Mouse (Mus musculus) left cerebral cortex, postnatal 10 days (tissue): ENCODE results near the gene Samm50. TPM values are rescaled to one million over a fixed set of nuclear protein-coding genes. Genes with fewer than 3 reads are reported as not detected.

Source experiments
- DNase-seq, 2 experiments: peaks; one replicate each; pipeline ENCODE4 v3.0.0; 2021 to 2022; ENCODE audit warnings: low spot score in 2 of 2, mixed read lengths in 1 of 2; ENCODE audit errors: extremely low spot score in 1 of 2
- intact Hi-C: fragments of 180-260 bp; cut with DNase I; formaldehyde crosslinking; loops from one replicate; pipeline ENCODE4 v1.15.1; 2025
- total RNA-seq, 2 experiments: library from RNA; stranded (reverse); gene quantifications; 2 replicates each; pipeline ENCODE4 v1.2.3; 2021

The Samm50 gene
- total RNA-seq, 2 experiments from 2014 or later: 93.8 to 94.3 TPM

DNA sequence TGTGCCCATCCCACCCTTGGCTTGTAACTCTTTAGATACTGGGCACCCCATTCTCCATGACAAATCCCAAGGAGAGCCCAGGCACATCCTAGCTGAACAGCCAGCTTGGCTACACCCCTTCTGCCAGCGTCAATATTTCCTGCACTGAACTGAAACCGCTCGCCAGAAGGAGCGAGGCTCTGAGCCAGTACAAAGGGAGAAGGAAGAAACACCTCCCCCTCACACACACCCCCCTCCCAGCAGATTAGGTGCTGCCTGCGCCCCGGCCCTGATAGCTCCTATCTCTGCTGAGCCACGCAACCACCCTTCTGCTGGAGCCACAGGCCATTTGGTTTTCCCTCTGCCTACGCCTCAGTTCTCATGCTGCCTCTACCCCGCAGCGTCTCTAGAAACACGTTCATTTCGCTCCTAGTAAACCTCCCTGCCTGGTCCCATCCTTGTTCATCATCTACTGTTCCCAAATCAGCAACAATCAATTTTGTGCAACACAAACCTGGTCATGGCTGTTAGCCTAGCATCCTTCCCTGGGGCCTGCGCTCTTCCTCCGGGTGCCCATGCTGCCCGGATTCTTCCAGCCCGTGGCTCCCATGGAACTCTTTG is 39.2 kb downstream of the Samm50 start:
- intact Hi-C loops: no loop called here
- DNase-seq: peak in 1 of 2 experiments; percentile 65

DNA sequence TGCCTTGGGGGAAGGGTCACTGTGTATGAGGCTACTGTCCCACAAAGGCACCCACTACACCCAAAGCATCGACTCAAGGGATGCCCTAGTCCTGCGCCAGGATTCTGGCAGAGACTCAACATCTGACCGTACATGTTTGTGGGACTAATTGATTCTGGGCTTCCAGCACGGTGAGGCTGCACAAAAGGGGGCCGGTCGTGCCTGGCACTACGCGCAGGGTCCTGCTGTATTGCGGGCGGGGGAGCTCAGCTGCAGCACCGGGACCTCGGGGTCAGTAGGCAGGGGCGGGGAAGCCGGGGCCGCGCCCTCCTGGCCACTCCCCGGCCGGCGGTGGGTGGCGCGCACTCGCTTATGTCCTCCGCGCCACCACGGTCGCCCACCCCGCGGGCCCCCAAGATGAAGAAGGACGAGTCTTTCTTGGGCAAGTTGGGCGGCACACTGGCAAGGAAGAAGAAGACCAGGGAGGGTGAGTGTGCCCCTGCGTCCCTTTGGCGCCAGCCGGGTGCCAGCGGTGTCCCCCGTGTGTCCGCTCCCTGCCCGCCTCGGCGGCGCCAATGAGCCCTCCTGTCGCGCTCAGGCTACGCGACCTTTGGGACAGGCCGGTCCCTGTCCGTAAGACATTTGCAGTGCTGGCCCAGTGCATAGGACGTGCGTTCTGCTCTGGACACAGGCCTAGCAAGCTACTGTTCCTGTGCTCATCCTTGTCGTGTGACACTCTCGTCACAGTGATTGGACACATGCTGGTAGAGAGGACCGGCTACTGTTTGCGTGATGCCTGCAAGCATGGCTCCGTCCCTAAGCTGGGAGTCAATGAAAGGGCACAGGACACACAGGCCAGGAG is 39.9 kb downstream of the Samm50 start, which contains the start of gene Parvb:
Gene Parvb, plus strand, starts transcription at position 323 of the 841 bp plus-strand sequence.
- intact Hi-C loops: no loop called here
- peak; percentile 32 to 83 for DNase-seq

DNA sequence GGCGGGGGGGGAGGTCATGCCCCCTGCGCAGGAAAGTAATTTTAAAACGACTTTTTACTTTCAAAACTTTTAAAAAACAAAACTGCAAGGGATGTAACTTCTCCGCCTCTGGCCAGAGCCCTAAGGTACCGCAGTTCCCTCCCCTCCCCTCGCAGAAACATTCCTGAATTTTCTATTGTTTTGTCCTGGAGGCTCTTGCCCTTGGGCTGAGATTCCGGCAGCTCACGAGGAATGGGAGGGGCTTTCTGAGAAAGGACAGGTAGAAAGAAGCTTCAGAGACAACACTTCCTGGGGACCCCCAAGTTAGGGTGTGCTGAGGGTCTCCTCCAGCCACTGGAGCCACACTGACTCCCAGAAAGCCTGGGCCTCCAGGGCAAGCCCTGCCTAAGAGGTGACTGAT is 40.6 kb downstream of the Samm50 start:
- intact Hi-C loops: no loop called here
- no peak for DNase-seq

DNA sequence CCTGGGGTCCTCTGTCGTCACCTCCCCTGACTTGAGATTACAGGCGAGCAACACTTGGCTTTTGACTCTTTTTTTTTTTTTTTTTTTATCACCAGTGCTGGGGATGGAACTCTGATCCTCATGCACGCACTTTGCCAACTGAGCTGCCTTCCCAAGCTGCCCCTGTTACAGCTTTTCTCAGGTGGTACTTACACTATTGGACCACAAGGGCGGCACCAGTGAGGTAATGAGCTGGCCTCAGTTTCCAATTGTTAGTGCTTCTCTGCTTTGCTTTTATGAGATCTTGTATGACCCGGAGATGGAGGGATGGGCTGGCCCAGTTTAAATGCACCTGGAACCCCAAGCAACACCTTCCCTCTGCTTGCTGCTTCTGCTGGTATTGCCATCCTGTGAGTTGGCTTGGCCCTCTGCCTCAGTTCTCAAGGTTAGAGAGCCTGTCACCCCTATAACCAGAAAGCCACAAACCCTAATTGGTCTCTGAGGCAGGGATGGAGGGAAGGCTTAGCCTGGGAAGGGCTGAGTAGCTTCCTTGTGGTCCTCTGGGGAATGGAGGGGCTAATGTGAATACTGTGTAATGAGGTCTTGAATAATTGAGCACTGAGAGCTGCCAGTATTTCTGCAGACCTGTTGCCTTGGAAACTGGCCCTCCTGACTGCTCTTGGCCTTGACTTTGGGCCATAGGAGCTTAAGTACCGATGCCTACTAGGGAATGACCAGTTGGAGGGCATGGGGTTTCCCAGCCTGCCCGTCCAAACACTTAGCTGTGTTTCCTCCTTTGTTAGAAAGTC is 42.9 kb downstream of the Samm50 start:
- DNase-seq: no peak
- intact Hi-C loops: no loop called here

DNA sequence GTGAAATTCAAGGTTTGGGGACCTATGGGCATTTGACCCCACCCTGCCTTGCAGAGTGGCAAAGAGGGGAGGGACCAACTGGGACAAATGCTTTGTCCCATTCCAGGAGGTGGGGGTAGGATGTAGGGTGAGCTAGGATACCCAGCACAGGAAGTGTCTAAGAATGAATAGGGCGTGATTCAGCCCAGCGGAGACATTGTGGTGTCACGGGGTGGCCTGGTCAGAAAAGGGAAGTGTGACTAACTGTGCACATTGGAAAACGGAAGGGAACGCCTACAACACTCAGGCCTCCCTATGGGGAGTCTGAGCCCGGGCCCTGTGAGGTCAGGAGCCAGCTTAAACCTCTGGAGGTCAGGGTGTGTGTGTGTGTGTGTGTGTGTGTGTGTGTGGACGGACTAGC is 43.6 kb downstream of the Samm50 start:
- intact Hi-C loops: no loop called here
- DNase-seq: peak in 1 of 2 experiments; percentile 84

- DNase-seq: no peak
- intact Hi-C loops: no loop called here
These were observed 46.5 kb downstream of the Samm50 start for GRCm38 (mm10) chr15:84238552-84238951.

GRCm38 (mm10) chr15:84238991-84239401 is 47.0 kb downstream of the Samm50 start:
- intact Hi-C loops: no loop called here
- no peak for DNase-seq

DNA sequence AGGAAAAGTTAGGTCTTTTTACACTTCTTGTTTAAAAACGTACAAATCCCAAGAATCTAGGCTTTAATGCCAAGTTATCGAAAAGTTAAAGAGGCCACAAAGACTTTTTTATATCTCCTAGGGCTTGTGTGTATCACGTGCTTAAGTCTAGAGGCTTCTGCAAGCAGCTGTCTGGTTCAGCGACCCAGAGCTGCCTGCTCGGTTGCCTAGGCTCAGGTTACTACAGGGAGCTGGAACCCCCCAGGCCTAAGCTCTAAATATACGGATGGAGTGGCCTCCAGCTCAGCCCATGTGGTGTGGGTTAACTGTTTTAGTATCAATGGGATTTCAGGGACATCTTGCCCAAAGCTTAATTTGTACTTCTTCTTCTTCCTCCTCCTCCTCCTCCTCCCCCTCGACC is 49.5 kb downstream of the Samm50 start:
- no peak for DNase-seq
- intact Hi-C loops: no loop called here

GRCm38 (mm10) chr15:84245104-84245503 is 53.1 kb downstream of the Samm50 start:
- intact Hi-C loops: no loop called here

DNA sequence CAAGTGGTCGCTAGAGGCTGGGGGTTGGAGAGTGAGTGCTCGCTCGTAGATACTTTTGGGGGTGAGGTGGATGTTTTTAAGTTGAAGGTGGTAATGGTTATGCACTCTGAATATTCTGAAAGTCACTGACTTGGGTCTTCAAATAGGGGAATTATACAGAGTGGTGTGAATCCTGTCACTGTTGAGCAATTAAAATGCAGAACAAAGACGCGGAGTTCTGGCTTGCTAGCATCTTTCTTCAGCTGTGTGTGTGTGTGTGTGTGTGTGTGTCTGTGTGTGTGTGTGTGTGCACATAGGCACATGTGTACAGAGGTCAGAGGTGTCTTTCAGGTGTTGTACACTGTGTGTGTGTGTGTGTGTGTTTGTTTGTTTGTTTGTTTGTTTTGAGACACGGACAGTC is 54.2 kb downstream of the Samm50 start:
- no peak for DNase-seq
- intact Hi-C loops: no loop called here

More at GRCm38 (mm10) chr15:84245104-84245503, 53.1 kb downstream of the Samm50 start:
- no peak for DNase-seq

GRCm38 (mm10) chr15:84247309-84247708 is 55.3 kb downstream of the Samm50 start:
- intact Hi-C loops: no loop called here
- no peak for DNase-seq

DNA sequence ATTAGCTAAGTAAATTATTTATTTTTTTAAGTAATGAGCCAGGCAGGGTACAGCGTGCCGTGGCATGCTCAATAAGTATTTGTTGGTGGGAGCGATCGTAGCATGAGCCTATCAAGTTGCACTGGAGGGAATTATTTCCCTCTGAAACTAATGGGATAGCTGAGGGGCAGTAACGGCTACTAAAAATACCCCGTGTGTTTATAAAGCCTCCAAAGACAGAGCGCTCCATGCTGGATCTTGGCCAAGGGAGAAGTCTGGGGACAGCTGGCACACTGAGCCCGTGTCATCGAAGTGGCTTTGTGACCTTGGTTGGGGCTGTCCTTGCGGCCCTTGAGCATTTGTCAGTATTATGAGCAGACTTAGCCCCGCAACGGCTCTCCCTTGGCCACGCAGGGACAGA is 59.2 kb downstream of the Samm50 start:
- intact Hi-C loops: no loop called here
- DNase-seq: peak in 1 of 2 experiments; percentile 59

DNA sequence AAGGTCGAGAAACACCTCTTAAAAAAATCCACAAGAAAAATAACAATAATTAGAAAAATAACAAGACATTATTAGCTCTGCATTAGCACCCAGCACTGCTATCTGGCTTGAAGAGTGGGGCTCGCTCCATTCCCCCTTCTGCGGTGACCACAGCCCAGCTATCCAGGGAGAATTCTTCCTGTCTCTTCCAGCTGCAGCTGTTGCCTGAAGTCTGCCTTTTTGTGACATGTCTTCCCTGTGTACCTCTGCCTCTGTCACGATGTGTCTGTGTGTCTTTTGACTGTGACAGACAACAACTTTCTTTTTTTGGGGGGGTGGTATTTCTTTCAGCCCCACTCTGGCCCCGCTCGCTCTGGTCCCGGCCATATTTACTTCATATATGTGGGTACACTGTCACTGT is 60.6 kb downstream of the Samm50 start:
- intact Hi-C loops: no loop called here
- no peak for DNase-seq

GRCm38 (mm10) chr15:84253757-84254156 is 61.7 kb downstream of the Samm50 start:
- intact Hi-C loops: no loop called here
- no peak for DNase-seq

DNA sequence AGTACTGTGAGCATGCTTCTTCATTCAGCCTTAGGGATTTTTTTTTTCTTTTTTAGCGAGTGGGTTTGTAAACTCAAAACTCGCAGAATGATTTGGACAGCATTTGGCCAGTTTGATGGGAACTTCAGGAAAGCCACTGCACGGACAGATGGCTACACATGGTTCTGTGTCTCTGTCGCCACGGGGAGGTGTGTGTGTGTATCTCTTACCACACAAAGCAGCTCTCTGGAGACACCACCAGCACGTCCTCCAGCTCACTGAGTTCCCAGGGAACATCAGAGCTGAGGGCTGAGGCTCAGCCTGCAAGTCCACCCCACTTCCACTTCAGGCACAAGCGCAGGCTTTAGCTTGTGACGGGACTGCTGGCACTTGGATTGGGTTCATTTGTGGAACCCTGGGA is 62.3 kb downstream of the Samm50 start:
- no peak for DNase-seq
- intact Hi-C loops: no loop called here

GRCm38 (mm10) chr15:84256254-84256850 is 64.3 kb downstream of the Samm50 start:
- intact Hi-C loops: no loop called here
- no peak for DNase-seq

GRCm38 (mm10) chr15:84256864-84257263 is 64.8 kb downstream of the Samm50 start:
- intact Hi-C loops: no loop called here
- DNase-seq: no peak

GRCm38 (mm10) chr15:84258602-84259355 is 66.7 kb downstream of the Samm50 start:
- DNase-seq: no peak
- intact Hi-C loops: no loop called here
